Mouse (Mus musculus): Measurements from ENCODE around the gene Twist2.

- TF ChIP-seq CTCF (IDR thresholded peaks at IDR 0.05; ENCODE audit: borderline replicate concordance, insufficient read depth, low read depth, low read length) (no peak), POLR2A (IDR thresholded peaks at IDR 0.05; ENCODE audit: borderline replicate concordance, insufficient read depth, low read length) (no peak)
Measured at GRCm38 (mm10) chr1:91823951-91824350, 22.7 kb downstream of the Twist2 start.
